Mouse (Mus musculus) olfactory bulb, adult 2 months (tissue): ENCODE results near the gene Anxa8.

Experiments used
- CTCF ChIP-seq: fragments of 200-500 bp; IDR thresholded peaks from 2 replicates; pipeline ENCODE4 v1.5.1; 2012; ENCODE audit warnings: low read depth, mild to moderate bottlenecking, low read length, moderate library complexity; ENCODE audit not compliant: insufficient read depth
- POLR2A ChIP-seq: fragments of 200-500 bp; IDR thresholded peaks from 2 replicates; pipeline ENCODE4 v1.6.1; 2012; ENCODE audit warnings: mild to moderate bottlenecking, low read depth, low read length, moderate library complexity; ENCODE audit not compliant: insufficient read depth

DNA sequence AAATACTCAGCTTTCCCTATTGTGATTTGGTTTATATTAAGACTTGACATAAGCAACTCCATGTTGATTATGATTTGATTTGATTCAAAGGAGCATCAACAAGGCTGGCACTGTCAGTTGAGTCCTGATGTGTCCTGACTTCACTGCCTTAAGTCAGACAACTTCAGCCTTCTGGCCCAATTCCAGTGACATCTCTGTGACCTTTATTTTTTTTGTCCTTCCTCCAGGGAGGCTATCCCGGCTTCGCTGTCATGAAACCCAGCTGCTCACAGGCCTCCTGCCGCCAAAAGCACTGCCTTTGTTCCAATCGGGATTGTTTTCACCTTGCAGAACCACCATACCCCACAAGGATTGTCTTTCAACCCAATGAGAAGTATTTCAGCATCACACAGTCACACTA lies 10.4 kb upstream of the Anxa8 start:
- TF ChIP-seq POLR2A (no peak), CTCF (no peak)
